Mouse (Mus musculus): ENCODE results near the gene Rad51. TPM values are rescaled to one million over a fixed set of nuclear protein-coding genes. Genes with fewer than 3 reads are reported as not detected.

The Rad51 gene
- 8.2 TPM for polyA plus RNA-seq (2014; fragmentation: Illumina TruSeq; extraction: RNeasy Lipid Tissue Mini Kit (QIAGEN cat#74804); ENCODE audit: low read depth, low replicate concordance)

DNA sequence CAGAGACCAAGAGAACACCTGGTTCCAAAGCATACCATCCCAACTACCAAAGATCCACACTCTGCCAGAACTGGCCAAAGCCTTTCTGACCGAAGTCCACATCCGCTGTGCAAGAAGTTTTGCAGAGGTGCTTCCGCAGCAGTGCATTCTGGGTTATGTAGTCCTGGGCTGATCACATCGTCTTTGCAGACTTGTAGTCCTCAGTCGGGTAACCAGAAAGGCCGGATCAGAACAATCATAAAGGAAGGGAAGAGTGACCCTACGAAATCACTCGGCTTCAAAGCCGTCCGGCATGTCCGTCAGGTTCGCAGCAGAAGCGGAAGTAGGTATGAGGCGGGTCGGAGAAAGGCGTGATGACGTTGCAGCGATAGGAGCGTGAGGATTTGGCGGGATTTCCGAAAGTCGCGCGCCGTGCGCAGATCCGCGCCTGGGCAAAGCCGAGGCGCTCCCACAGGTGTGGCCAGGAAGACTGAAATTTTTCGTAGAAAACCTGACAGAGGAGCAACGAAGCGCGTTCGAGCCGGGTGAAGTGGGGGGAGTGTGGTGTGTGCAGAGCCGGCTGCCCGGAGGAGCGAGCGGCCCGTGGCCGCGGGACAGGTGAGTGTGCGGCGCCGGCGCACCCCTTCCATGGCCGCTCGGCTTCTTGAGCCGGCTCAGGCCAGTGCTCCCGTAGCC lies at the start of gene Rad51:
Gene Rad51 (plus strand): TSS at position 356 of the 675 bp plus-strand sequence.

DNA sequence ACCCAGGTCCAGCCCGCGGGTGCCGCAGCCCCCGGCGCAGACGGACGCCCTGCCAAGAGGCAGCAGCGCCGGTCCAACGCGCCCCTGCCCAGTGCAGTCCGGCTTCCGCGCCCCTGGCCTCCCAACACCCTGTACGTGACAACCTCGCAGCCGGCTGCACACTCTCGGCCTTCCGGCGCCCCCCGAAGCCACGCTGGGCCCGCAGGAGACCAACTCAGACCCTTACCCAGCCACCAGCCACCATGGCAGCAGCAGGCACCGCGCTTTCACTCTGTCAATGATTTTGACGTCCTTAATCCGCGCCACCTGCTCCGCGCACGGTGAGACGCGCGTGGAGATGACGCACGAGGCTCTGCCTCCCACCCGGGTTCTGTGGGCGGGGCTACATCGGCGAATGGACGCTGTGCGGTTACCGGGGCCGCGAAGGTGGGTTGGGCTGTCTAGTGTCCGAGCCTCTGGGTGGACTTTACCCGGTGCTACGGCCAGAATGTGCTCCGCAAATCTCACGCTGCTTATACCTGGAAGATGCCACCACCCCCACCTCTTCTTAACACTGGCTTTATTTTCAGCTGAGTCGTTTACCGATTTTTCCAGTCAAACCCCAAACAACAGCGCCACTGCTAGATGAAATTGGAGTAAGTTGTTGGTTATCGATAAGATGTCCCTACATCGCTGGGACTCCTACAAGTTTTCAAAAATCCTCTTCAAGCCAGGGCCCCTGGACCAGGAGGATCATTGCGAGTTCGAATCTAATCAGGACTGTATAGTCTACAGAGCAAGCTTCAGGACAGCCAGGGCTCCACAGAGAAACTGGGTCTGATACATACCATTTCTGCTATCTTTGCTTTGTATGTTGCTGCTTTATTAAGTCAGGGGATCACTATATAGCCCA lies 44.3 kb downstream of the Rad51 start, which contains the start of gene Rmdn3:
Gene Rmdn3 (minus strand): TSS at position 354 of the 892 bp plus-strand sequence.

DNA sequence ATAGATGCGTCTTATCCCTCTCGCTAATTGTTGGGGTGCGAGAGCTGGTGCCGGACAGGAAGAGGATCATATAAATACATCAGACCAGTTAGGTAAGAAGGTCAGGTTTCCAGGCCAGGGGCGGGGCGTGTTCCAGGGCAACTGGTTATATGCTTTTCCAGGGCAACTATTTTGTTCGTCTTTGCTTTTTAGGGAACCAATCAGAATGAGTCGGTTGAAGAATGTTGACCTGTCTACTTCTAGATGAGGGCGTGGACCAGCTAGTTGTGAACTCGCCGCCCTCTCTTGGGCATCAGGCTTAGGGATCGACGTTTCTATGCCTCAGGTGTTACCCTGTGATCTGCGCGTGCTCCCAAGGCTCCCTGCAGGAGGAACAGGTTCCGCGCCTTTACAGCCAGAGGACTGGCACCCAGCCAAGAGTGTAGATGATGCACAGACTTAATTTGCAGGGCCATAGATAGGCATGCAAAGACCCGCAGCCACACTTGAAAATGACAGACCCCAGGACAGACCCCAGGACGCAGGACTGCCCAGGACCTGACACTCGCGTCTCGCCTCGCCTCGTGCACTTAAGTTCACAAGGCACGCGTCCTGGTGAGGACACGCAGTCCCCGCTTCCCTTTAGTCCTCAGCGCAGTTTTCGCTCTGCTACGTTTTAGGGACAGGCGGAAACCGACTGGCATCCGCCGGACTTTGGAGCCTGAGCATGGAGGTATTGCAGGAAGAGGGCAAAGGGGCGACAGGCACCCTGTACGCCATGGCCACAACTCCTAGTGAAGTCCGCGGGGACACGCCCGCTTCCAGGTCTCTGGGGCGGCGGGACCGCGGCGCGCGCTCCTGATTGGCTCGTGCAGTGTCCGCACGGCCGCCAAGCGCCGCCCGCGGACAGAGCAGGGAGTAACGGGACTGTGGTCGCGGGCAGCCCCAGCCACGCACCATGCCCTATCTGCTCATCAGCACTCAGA lies 54.6 kb downstream of the Rad51 start, which contains the start of gene Gchfr:
Gene Gchfr (plus strand): TSS at position 873 of the 965 bp plus-strand sequence.

DNA sequence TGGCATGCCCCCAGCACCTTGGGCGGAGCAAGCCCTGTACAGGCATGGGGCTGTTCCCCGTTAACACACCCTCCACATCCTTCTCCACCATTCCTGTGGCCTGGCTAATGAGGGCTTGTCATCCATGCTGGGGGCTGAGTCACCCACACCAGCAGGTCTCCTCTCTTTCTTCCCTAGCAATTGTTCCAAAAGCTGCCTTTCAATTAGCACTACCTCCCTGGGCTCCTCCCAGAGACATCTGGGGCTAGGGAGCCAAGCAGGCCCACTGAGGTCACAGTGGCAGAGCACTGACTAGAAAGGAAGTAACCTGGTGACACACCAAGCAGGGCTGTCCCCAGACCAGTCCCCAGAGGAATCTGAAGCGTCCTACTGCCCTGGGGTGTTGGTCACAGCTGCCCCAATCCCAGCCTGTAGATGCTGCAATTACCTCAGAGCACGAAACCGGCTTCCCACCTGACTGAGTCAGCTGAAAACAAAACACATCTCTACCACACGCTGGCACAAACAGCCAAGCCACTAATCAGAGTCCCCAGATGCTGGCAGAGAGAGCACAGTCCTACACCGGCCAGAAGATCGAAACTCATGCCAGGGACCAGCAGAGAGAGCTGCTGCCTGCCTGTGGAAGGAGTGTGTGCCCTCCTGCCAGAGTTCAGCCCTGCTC lies 61.5 kb downstream of the Rad51 start, which contains the start of gene Gm14137:
Gene Gm14137 (plus strand): TSS at position 519 of the 661 bp plus-strand sequence.

Other genes with a start within 250 kb of the Rad51 start
- gene Bahd1, start 212.4 kb upstream of the Rad51 start, polyA plus RNA-seq (2014; fragmentation: Illumina TruSeq; extraction: RNeasy Lipid Tissue Mini Kit (QIAGEN cat#74804); ENCODE audit: low read depth, low replicate concordance), result 4.7 TPM
- 1.2 TPM for gene Chst14, start 186.3 kb upstream of the Rad51 start, polyA plus RNA-seq (2014; fragmentation: Illumina TruSeq; extraction: RNeasy Lipid Tissue Mini Kit (QIAGEN cat#74804); ENCODE audit: low read depth, low replicate concordance)
- 36.6 TPM for gene Ccdc32, start 83.4 kb upstream of the Rad51 start, polyA plus RNA-seq (2014; fragmentation: Illumina TruSeq; extraction: RNeasy Lipid Tissue Mini Kit (QIAGEN cat#74804); ENCODE audit: low read depth, low replicate concordance)
- gene Rpusd2, start 78.0 kb upstream of the Rad51 start, polyA plus RNA-seq (2014; fragmentation: Illumina TruSeq; extraction: RNeasy Lipid Tissue Mini Kit (QIAGEN cat#74804); ENCODE audit: low read depth, low replicate concordance), result 4.1 TPM
- 9.7 TPM for gene Knl1, start 65.7 kb upstream of the Rad51 start, polyA plus RNA-seq (2014; fragmentation: Illumina TruSeq; extraction: RNeasy Lipid Tissue Mini Kit (QIAGEN cat#74804); ENCODE audit: low read depth, low replicate concordance)
- 47.9 TPM for gene Rmdn3, start 44.2 kb downstream of the Rad51 start, polyA plus RNA-seq (2014; fragmentation: Illumina TruSeq; extraction: RNeasy Lipid Tissue Mini Kit (QIAGEN cat#74804); ENCODE audit: low read depth, low replicate concordance)
- not detected for gene Gchfr, start 55.0 kb downstream of the Rad51 start, polyA plus RNA-seq (2014; fragmentation: Illumina TruSeq; extraction: RNeasy Lipid Tissue Mini Kit (QIAGEN cat#74804); ENCODE audit: low read depth, low replicate concordance)
- 1.6 TPM for gene Gm14137, start 61.7 kb downstream of the Rad51 start, polyA plus RNA-seq (2014; fragmentation: Illumina TruSeq; extraction: RNeasy Lipid Tissue Mini Kit (QIAGEN cat#74804); ENCODE audit: low read depth, low replicate concordance)
- gene Zfyve19, start 95.8 kb downstream of the Rad51 start, polyA plus RNA-seq (2014; fragmentation: Illumina TruSeq; extraction: RNeasy Lipid Tissue Mini Kit (QIAGEN cat#74804); ENCODE audit: low read depth, low replicate concordance), result 5.5 TPM
- gene Dnajc17, start 96.0 kb downstream of the Rad51 start, polyA plus RNA-seq (2014; fragmentation: Illumina TruSeq; extraction: RNeasy Lipid Tissue Mini Kit (QIAGEN cat#74804); ENCODE audit: low read depth, low replicate concordance), result 0.79 TPM
- 62.5 TPM for gene Ppp1r14d, start 117.1 kb downstream of the Rad51 start, polyA plus RNA-seq (2014; fragmentation: Illumina TruSeq; extraction: RNeasy Lipid Tissue Mini Kit (QIAGEN cat#74804); ENCODE audit: low read depth, low replicate concordance)
- gene Spint1, start 124.6 kb downstream of the Rad51 start, polyA plus RNA-seq (2014; fragmentation: Illumina TruSeq; extraction: RNeasy Lipid Tissue Mini Kit (QIAGEN cat#74804); ENCODE audit: low read depth, low replicate concordance), result 50.8 TPM
- not detected for gene Rhov, start 158.5 kb downstream of the Rad51 start, polyA plus RNA-seq (2014; fragmentation: Illumina TruSeq; extraction: RNeasy Lipid Tissue Mini Kit (QIAGEN cat#74804); ENCODE audit: low read depth, low replicate concordance)
- gene Vps18, start 175.9 kb downstream of the Rad51 start, polyA plus RNA-seq (2014; fragmentation: Illumina TruSeq; extraction: RNeasy Lipid Tissue Mini Kit (QIAGEN cat#74804); ENCODE audit: low read depth, low replicate concordance), result 0.22 TPM
- 0.76 TPM for gene Dll4, start 213.0 kb downstream of the Rad51 start, polyA plus RNA-seq (2014; fragmentation: Illumina TruSeq; extraction: RNeasy Lipid Tissue Mini Kit (QIAGEN cat#74804); ENCODE audit: low read depth, low replicate concordance)
- 0.54 TPM for gene Chac1, start 238.4 kb downstream of the Rad51 start, polyA plus RNA-seq (2014; fragmentation: Illumina TruSeq; extraction: RNeasy Lipid Tissue Mini Kit (QIAGEN cat#74804); ENCODE audit: low read depth, low replicate concordance)

Measured in sigmoid colon, adult 10 weeks (tissue).